In the genomic region with DNA sequence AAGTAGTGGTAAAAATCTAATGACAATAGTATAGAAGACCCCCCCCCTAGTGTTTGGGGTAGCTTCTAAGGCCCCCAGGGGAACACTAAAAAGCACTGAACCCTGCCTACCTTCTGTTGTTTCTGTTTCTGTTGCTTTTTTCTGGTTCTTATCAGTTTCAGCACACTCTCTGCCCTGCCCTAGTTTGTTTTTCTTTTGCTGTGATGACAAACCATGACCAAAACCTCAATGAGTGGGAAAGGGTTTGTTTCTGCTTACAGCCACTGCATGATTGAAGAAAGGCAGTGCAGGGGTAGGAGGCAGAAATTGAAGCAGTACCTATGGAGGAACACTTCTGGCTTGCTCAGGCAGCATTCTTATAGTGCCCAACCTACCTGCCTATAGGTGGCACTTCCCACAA, we compare ENCODE assay signal across 13 mouse cellular contexts.
DNase-seq lines count a peak whose midpoint lies in the region; ATAC-seq lines count a peak whose summit lies in the region.
"Had no signal": no experiment of that assay in that cellular context is flagged by ENCODE, and none has a peak within 500 bp of the region (broad histone marks: within the 10 kb centered on the region; RNA-seq: fewer than 3 reads in every experiment).

No protein-coding gene starts in this region.

- H3K4me3 ChIP-seq in intestine, embryonic 16.5 days (ENCODE audit: low read length) = no peak overlapping the region
- no peak overlapping the region for H3K4me3 ChIP-seq in intestine, embryonic 15.5 days (replicated peaks)
- no peak overlapping the region for H3K4me3 ChIP-seq in hindbrain, embryonic 14.5 days (replicated peaks; ENCODE audit: low read length)

- no peaks in the 10 kb centered on the region for H3K36me3 ChIP-seq in intestine, embryonic 16.5 days (ENCODE audit: control insufficient read depth, insufficient read depth, low read length)
- no peaks in the 10 kb centered on the region for H3K36me3 ChIP-seq in intestine, embryonic 15.5 days
- no peaks in the 10 kb centered on the region for H3K36me3 ChIP-seq in hindbrain, embryonic 14.5 days (replicated peaks; ENCODE audit: control insufficient read depth, insufficient read depth)

- no peak overlapping the region for H3K4me2 ChIP-seq in intestine, embryonic 16.5 days (ENCODE audit: low read depth, low read length)
- H3K4me2 ChIP-seq in intestine, embryonic 15.5 days (replicated peaks) = no peak overlapping the region
- H3K4me2 ChIP-seq in hindbrain, embryonic 14.5 days (replicated peaks) = no peak overlapping the region

- DNase-seq in MEL-GATA-1-ER (ENCODE audit: extremely low read depth, low read depth) = peak; percentile 83
- no peak for DNase-seq in yolk sac, embryonic 10.5 days (ENCODE audit: low spot score)
- no peak for DNase-seq in hindbrain, embryonic 14.5 days (ENCODE audit: low spot score)
- DNase-seq: adrenal gland, postnatal 10 days; lung, postnatal 36 days; retina, postnatal 1 day; thymus, postnatal 36 days had no signal

- H3K9ac ChIP-seq in intestine, embryonic 16.5 days (ENCODE audit: low read depth, low read length) = no peak overlapping the region
- no peak overlapping the region for H3K9ac ChIP-seq in intestine, embryonic 15.5 days
- no peak overlapping the region for H3K9ac ChIP-seq in hindbrain, embryonic 14.5 days

- no peak overlapping the region for H3K27ac ChIP-seq in intestine, embryonic 16.5 days (ENCODE audit: low read length)
- H3K27ac ChIP-seq in intestine, embryonic 15.5 days = no peak overlapping the region
- no peak overlapping the region for H3K27ac ChIP-seq in hindbrain, embryonic 14.5 days
- H3K27ac ChIP-seq: hindbrain, postnatal 0 days had no signal

- ATAC-seq in intestine, embryonic 16.5 days = 0 out of 2 replicates have a peak, but pooled peaks have one; percentile 42
- ATAC-seq in intestine, embryonic 15.5 days = no peak
- peak; percentile 62 for ATAC-seq in erythroid progenitor cell, adult 5-6 weeks (replicated peaks; ENCODE audit: low FRiP score, poor library complexity, severe bottlenecking)
- ATAC-seq in megakaryocyte progenitor cell, adult 5-6 weeks (replicated peaks; ENCODE audit: poor library complexity) = peak; percentile 65
- ATAC-seq in hindbrain, embryonic 14.5 days (ENCODE audit: low FRiP score) = no peak
- ATAC-seq: hindbrain, postnatal 0 days; Patski had no signal

- no peaks in the 10 kb centered on the region for H3K4me1 ChIP-seq in intestine, embryonic 16.5 days (ENCODE audit: control insufficient read depth, insufficient read depth, low read length)
- no peaks in the 10 kb centered on the region for H3K4me1 ChIP-seq in intestine, embryonic 15.5 days (replicated peaks)
- no peaks in the 10 kb centered on the region for H3K4me1 ChIP-seq in hindbrain, embryonic 14.5 days (replicated peaks; ENCODE audit: control insufficient read depth, insufficient read depth, low read length)

- H3K27me3 ChIP-seq in intestine, embryonic 16.5 days (replicated peaks; ENCODE audit: control insufficient read depth, insufficient read depth, low read length) = no peaks in the 10 kb centered on the region
- H3K27me3 ChIP-seq in intestine, embryonic 15.5 days (replicated peaks) = no peaks in the 10 kb centered on the region
- H3K27me3 ChIP-seq in hindbrain, embryonic 14.5 days (ENCODE audit: control insufficient read depth, insufficient read depth, low read length) = no peaks in the 10 kb centered on the region

- H3K9me3 ChIP-seq in intestine, embryonic 16.5 days (ENCODE audit: control insufficient read depth, low read length) = no peaks in the 10 kb centered on the region
- no peaks in the 10 kb centered on the region for H3K9me3 ChIP-seq in intestine, embryonic 15.5 days
- H3K9me3 ChIP-seq in hindbrain, embryonic 14.5 days (ENCODE audit: control insufficient read depth, low read length) = no peaks in the 10 kb centered on the region

Comparison
In these comparisons a context has a peak if more than half of its experiments do, and no peak if none do; other contexts are left out.
1. ATAC-seq: peak in intestine, embryonic 16.5 days (single experiment), erythroid progenitor cell, adult 5-6 weeks (single experiment) and megakaryocyte progenitor cell, adult 5-6 weeks (single experiment); none in intestine, embryonic 15.5 days (single experiment) and hindbrain, embryonic 14.5 days (single experiment).